ENCODE assay signal across 8 mouse cellular contexts in the genomic region with DNA sequence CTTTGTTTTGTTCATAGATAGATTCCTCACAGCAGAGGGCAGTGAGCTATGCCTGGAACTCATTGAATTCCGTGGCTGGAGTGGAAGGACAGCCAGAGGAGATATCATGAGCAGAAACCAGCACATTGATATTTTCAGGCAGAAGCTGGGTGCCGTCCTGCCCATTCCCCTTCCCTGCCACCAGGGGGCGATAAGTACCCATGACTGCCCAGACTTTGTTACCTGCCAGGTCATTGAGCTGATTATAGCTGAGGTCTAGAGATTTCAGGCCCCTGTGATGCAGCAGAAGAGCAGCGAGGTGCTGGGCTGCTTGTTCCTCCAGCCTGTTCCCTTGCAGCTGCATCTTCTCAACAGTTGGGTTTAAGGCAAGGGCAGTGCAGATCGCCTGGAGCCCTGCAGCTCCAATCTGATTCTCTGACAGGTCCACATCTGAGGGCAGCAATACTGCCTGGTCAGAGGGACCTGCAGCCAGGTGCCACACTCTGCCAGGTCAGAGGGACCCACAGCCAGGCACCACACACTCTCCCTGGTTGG. TPM values are rescaled to one million over a fixed set of nuclear protein-coding genes. Genes with fewer than 3 reads are reported as not detected.
DNase-seq lines count a peak whose midpoint lies in the region; ATAC-seq and TF ChIP-seq lines count a peak whose summit lies in the region.

No protein-coding gene starts in this region.

- H3K27ac ChIP-seq in embryonic facial prominence, embryonic 14.5 days (replicated peaks; ENCODE audit: low read depth, low read length) = no peak overlapping the region
- H3K27ac ChIP-seq in heart, embryonic 11.5 days (ENCODE audit: low read depth, low read length) = no peak overlapping the region
- H3K27ac ChIP-seq in kidney, postnatal 0 days = no peak overlapping the region
- H3K27ac ChIP-seq in liver, embryonic 12.5 days = no peak overlapping the region
- H3K27ac ChIP-seq in stomach, embryonic 15.5 days = no peak overlapping the region

- peak overlapping the region; percentile 18; the same call in 1 of the 2 replicates for H3K4me2 ChIP-seq in embryonic facial prominence, embryonic 14.5 days (ENCODE audit: low read depth, low read length)
- peak overlapping the region; percentile 55 for H3K4me2 ChIP-seq in heart, embryonic 11.5 days
- peak overlapping the region; percentile 32; the same call in 1 of the 2 replicates for H3K4me2 ChIP-seq in kidney, postnatal 0 days (ENCODE audit: low read length)
- peak overlapping the region; percentile 56 for H3K4me2 ChIP-seq in liver, embryonic 12.5 days
- H3K4me2 ChIP-seq in stomach, embryonic 15.5 days = peak overlapping the region; percentile 43

- H3K9ac ChIP-seq in embryonic facial prominence, embryonic 14.5 days (ENCODE audit: low read depth, low read length) = no peak overlapping the region
- H3K9ac ChIP-seq in heart, embryonic 11.5 days (ENCODE audit: low read depth, low read length) = no peak overlapping the region
- no peak overlapping the region for H3K9ac ChIP-seq in kidney, postnatal 0 days (ENCODE audit: low read depth, low read length)
- 0 out of 2 replicates have a peak overlapping the region, but pooled peaks have one; percentile 12 for H3K9ac ChIP-seq in liver, embryonic 12.5 days
- no peak overlapping the region for H3K9ac ChIP-seq in stomach, embryonic 15.5 days

- H3K4me1 ChIP-seq in embryonic facial prominence, embryonic 14.5 days (ENCODE audit: control insufficient read depth, insufficient read depth, low read length) = peaks cover 26% of the 10 kb centered on the region
- peaks cover 53% of the 10 kb centered on the region for H3K4me1 ChIP-seq in heart, embryonic 11.5 days (ENCODE audit: control insufficient read depth, insufficient read depth, low read length)
- H3K4me1 ChIP-seq in kidney, postnatal 0 days (replicated peaks; ENCODE audit: insufficient read depth, low read length) = peaks cover 35% of the 10 kb centered on the region
- peaks cover 71% of the 10 kb centered on the region for H3K4me1 ChIP-seq in liver, embryonic 12.5 days
- H3K4me1 ChIP-seq in stomach, embryonic 15.5 days = peaks cover 45% of the 10 kb centered on the region

- TF ChIP-seq CTCF in kidney, postnatal 0 days (IDR thresholded peaks at IDR 0.05; ENCODE audit: low read depth) = peak; percentile 99

- H3K9me3 ChIP-seq in embryonic facial prominence, embryonic 14.5 days (ENCODE audit: control insufficient read depth, low read length) = no peaks in the 10 kb centered on the region
- no peaks in the 10 kb centered on the region for H3K9me3 ChIP-seq in heart, embryonic 11.5 days (replicated peaks; ENCODE audit: control insufficient read depth, low read length)
- no peaks in the 10 kb centered on the region for H3K9me3 ChIP-seq in kidney, postnatal 0 days (replicated peaks; ENCODE audit: low read length)
- H3K9me3 ChIP-seq in liver, embryonic 12.5 days (replicated peaks) = no peaks in the 10 kb centered on the region
- no peaks in the 10 kb centered on the region for H3K9me3 ChIP-seq in stomach, embryonic 15.5 days

- peak; percentile 82 for DNase-seq in CD4-positive, CD25-positive, alpha-beta regulatory T cell, adult 2 months (ENCODE audit: low read depth, low spot score)
- peak; percentile 50 to 53 for DNase-seq in adrenal gland, postnatal 4 days (ENCODE audit: low spot score in 2 of 2)
- peak; percentile 63 for DNase-seq in embryonic facial prominence, embryonic 14.5 days (ENCODE audit: low spot score)
- peak; percentile 82 for DNase-seq in kidney, postnatal 0 days (ENCODE audit: low spot score)
- peak; percentile 78 for DNase-seq in naive thymus-derived CD4-positive, alpha-beta T cell, adult 2 months (ENCODE audit: low read depth)

- H3K27me3 ChIP-seq in embryonic facial prominence, embryonic 14.5 days (replicated peaks; ENCODE audit: control insufficient read depth, insufficient read depth, low read length) = peaks cover 8% of the 10 kb centered on the region
- H3K27me3 ChIP-seq in heart, embryonic 11.5 days (ENCODE audit: control insufficient read depth, insufficient read depth, low read length) = no peaks in the 10 kb centered on the region
- no peaks in the 10 kb centered on the region for H3K27me3 ChIP-seq in kidney, postnatal 0 days (ENCODE audit: insufficient read depth, low read length)
- peaks cover 40% of the 10 kb centered on the region for H3K27me3 ChIP-seq in liver, embryonic 12.5 days (replicated peaks)
- no peaks in the 10 kb centered on the region for H3K27me3 ChIP-seq in stomach, embryonic 15.5 days (replicated peaks)

- WGBS in embryonic facial prominence, embryonic 14.5 days = 3% methylated on average over 5 of the region's 5 CpGs
- WGBS in heart, embryonic 11.5 days (ENCODE audit: insufficient replicate concordance) = 2% methylated on average over 5 of the region's 5 CpGs
- WGBS in kidney, postnatal 0 days = 1% methylated on average over 5 of the region's 5 CpGs
- WGBS in liver, embryonic 12.5 days (ENCODE audit: insufficient replicate concordance) = 2% methylated on average over 5 of the region's 5 CpGs
- WGBS in stomach, embryonic 15.5 days = 2% methylated on average over 5 of the region's 5 CpGs

- H3K4me3 ChIP-seq in embryonic facial prominence, embryonic 14.5 days (ENCODE audit: low read depth, low read length) = no peak overlapping the region
- no peak overlapping the region for H3K4me3 ChIP-seq in heart, embryonic 11.5 days (ENCODE audit: low read depth, low read length)
- H3K4me3 ChIP-seq in kidney, postnatal 0 days (replicated peaks; ENCODE audit: low read depth, low read length) = no peak overlapping the region
- 0 out of 2 replicates have a peak overlapping the region, but pooled peaks have one; percentile 23 for H3K4me3 ChIP-seq in liver, embryonic 12.5 days
- no peak overlapping the region for H3K4me3 ChIP-seq in stomach, embryonic 15.5 days (replicated peaks)

- no peak for ATAC-seq in embryonic facial prominence, embryonic 14.5 days (ENCODE audit: low read depth)
- ATAC-seq in heart, embryonic 11.5 days (replicated peaks; ENCODE audit: insufficient number of reproducible peaks, low FRiP score, low TSS enrichment) = no peak
- ATAC-seq in kidney, postnatal 0 days (replicated peaks; ENCODE audit: low FRiP score, low read depth) = no peak
- ATAC-seq in liver, embryonic 12.5 days = no peak
- no peak for ATAC-seq in stomach, embryonic 15.5 days (ENCODE audit: insufficient read depth, low FRiP score, low read depth)

- H3K36me3 ChIP-seq in embryonic facial prominence, embryonic 14.5 days (ENCODE audit: control insufficient read depth, insufficient read depth, low read length) = no peaks in the 10 kb centered on the region
- no peaks in the 10 kb centered on the region for H3K36me3 ChIP-seq in heart, embryonic 11.5 days (ENCODE audit: control insufficient read depth, insufficient read depth, low read length)
- no peaks in the 10 kb centered on the region for H3K36me3 ChIP-seq in kidney, postnatal 0 days (ENCODE audit: insufficient read depth, low read length)
- H3K36me3 ChIP-seq in liver, embryonic 12.5 days = no peaks in the 10 kb centered on the region
- no peaks in the 10 kb centered on the region for H3K36me3 ChIP-seq in stomach, embryonic 15.5 days

RNA-seq across cellular contexts. Expression of gene Lrrc74b, which starts 3.0 kb away (rescaled TPM):
- under 1 TPM; 0.31 to 0.65 TPM for total RNA-seq in adrenal gland, postnatal 4 days (2021)
- 0.69 and 1.8 TPM in 2 replicates for polyA plus RNA-seq in embryonic facial prominence, embryonic 14.5 days (2014; fragmentation: Nextera tagmentation; extraction: Ambion mirVana)
- not detected in 2 replicates for polyA plus RNA-seq in heart, embryonic 11.5 days (2014; fragmentation: Nextera tagmentation; extraction: Ambion mirVana)
- polyA plus RNA-seq in kidney, postnatal 0 days (2015; fragmentation: Nextera tagmentation; extraction: Ambion mirVana) = 0.20 and 0.26 TPM in 2 replicates
- polyA plus RNA-seq in liver, embryonic 12.5 days (2016; fragmentation: Nextera tagmentation; extraction: Ambion mirVana) = 0.07 TPM in 1 of 2 replicates, not detected in the other
- polyA plus RNA-seq in stomach, embryonic 15.5 days (2015; fragmentation: Nextera tagmentation; extraction: Ambion mirVana) = 0.26 and 0.61 TPM in 2 replicates

RNA-seq across cellular contexts. Expression of gene P2rx6, which starts 3.7 kb away (rescaled TPM):
- total RNA-seq in adrenal gland, postnatal 4 days (2021) = under 1 TPM; 0.45 to 0.51 TPM
- polyA plus RNA-seq in embryonic facial prominence, embryonic 14.5 days (2014; fragmentation: Nextera tagmentation; extraction: Ambion mirVana) = 0.84 and 1.5 TPM in 2 replicates
- 0.51 and 0.70 TPM in 2 replicates for polyA plus RNA-seq in heart, embryonic 11.5 days (2014; fragmentation: Nextera tagmentation; extraction: Ambion mirVana)
- polyA plus RNA-seq in kidney, postnatal 0 days (2015; fragmentation: Nextera tagmentation; extraction: Ambion mirVana) = 0.62 and 0.74 TPM in 2 replicates
- 0.08 TPM in 2 replicates for polyA plus RNA-seq in liver, embryonic 12.5 days (2016; fragmentation: Nextera tagmentation; extraction: Ambion mirVana)
- polyA plus RNA-seq in stomach, embryonic 15.5 days (2015; fragmentation: Nextera tagmentation; extraction: Ambion mirVana) = 1.2 TPM in 2 replicates

RNA-seq across cellular contexts. Expression of gene Slc7a4, which starts 25.0 kb away (rescaled TPM):
- 10 to 100 TPM; 17.9 to 21.9 TPM for total RNA-seq in adrenal gland, postnatal 4 days (2021)
- 6.1 and 9.5 TPM in 2 replicates for polyA plus RNA-seq in embryonic facial prominence, embryonic 14.5 days (2014; fragmentation: Nextera tagmentation; extraction: Ambion mirVana)
- 5.4 and 6.2 TPM in 2 replicates for polyA plus RNA-seq in heart, embryonic 11.5 days (2014; fragmentation: Nextera tagmentation; extraction: Ambion mirVana)
- polyA plus RNA-seq in kidney, postnatal 0 days (2015; fragmentation: Nextera tagmentation; extraction: Ambion mirVana) = 14.3 and 15.5 TPM in 2 replicates
- polyA plus RNA-seq in liver, embryonic 12.5 days (2016; fragmentation: Nextera tagmentation; extraction: Ambion mirVana) = 1.7 TPM in 2 replicates
- polyA plus RNA-seq in stomach, embryonic 15.5 days (2015; fragmentation: Nextera tagmentation; extraction: Ambion mirVana) = 21.8 and 25.4 TPM in 2 replicates

RNA-seq across cellular contexts. Expression of gene Thap7, which starts 27.1 kb away (rescaled TPM):
- total RNA-seq in adrenal gland, postnatal 4 days (2021) = 10 to 100 TPM; 35.6 to 39.7 TPM
- 50.9 and 54.9 TPM in 2 replicates for polyA plus RNA-seq in embryonic facial prominence, embryonic 14.5 days (2014; fragmentation: Nextera tagmentation; extraction: Ambion mirVana)
- polyA plus RNA-seq in heart, embryonic 11.5 days (2014; fragmentation: Nextera tagmentation; extraction: Ambion mirVana) = 31.4 and 34.0 TPM in 2 replicates
- 58.6 and 62.8 TPM in 2 replicates for polyA plus RNA-seq in kidney, postnatal 0 days (2015; fragmentation: Nextera tagmentation; extraction: Ambion mirVana)
- polyA plus RNA-seq in liver, embryonic 12.5 days (2016; fragmentation: Nextera tagmentation; extraction: Ambion mirVana) = 34.2 and 36.6 TPM in 2 replicates
- polyA plus RNA-seq in stomach, embryonic 15.5 days (2015; fragmentation: Nextera tagmentation; extraction: Ambion mirVana) = 57.3 and 60.8 TPM in 2 replicates

RNA-seq across cellular contexts. Expression of gene Lztr1, which starts 49.5 kb away (rescaled TPM):
- 10 to 100 TPM; 69.1 to 73.2 TPM for total RNA-seq in adrenal gland, postnatal 4 days (2021)
- 70.4 and 77.2 TPM in 2 replicates for polyA plus RNA-seq in embryonic facial prominence, embryonic 14.5 days (2014; fragmentation: Nextera tagmentation; extraction: Ambion mirVana)
- 46.6 and 47.4 TPM in 2 replicates for polyA plus RNA-seq in heart, embryonic 11.5 days (2014; fragmentation: Nextera tagmentation; extraction: Ambion mirVana)
- 65.7 and 73.4 TPM in 2 replicates for polyA plus RNA-seq in kidney, postnatal 0 days (2015; fragmentation: Nextera tagmentation; extraction: Ambion mirVana)
- polyA plus RNA-seq in liver, embryonic 12.5 days (2016; fragmentation: Nextera tagmentation; extraction: Ambion mirVana) = 31.4 and 34.8 TPM in 2 replicates
- polyA plus RNA-seq in stomach, embryonic 15.5 days (2015; fragmentation: Nextera tagmentation; extraction: Ambion mirVana) = 70.2 and 76.1 TPM in 2 replicates
